Mouse (Mus musculus): Measurements from ENCODE around the gene Gss.

GRCm38 (mm10) chr2:155592137-155592853, at the start of gene Gss:
- TF ChIP-seq CTCF (IDR thresholded peaks at IDR 0.05; ENCODE audit: borderline replicate concordance, extremely low read depth, insufficient read depth, insufficient read length): no peak
- TF ChIP-seq POLR2A (IDR thresholded peaks at IDR 0.05; ENCODE audit: borderline replicate concordance, extremely low read depth, insufficient read depth, insufficient read length, poor library complexity, severe bottlenecking): peak; percentile 39; the same call in 1 of the 2 replicates

Data from brain, embryonic 14.5 days (tissue).